Mouse (Mus musculus) urinary bladder, postnatal 36 days (tissue): ENCODE measurements around the gene Mitf.
A peak's percentile ranks its signal among the peaks of the same experiment; 100 is the strongest.

Experiments used
- DNase-seq, 2 experiments: peaks; one replicate each; pipeline ENCODE4 v3.0.0; 2022; ENCODE audit warnings: low spot score in 2 of 2, mixed read lengths in 1 of 2

Mitf gene

DNA sequence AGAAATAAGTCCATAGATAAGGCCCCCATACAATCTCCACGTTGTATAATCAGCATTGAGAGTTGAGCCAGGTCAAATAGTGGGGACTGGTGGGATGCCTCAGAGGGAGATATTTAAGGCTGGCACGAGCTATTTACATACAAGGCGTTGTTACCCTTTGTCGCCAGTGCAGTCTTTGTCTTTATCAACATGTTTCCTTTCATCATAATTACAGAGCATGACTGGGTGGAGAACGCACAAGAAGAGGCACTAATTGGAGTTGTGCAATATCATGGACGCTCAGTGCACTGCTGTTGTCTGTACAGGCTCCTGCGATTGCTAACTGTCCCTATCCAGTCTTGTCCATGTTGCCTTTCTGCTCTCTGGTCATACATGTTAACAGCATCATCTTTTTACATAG lies 15.0 kb downstream of the Mitf start:
- DNase-seq = no peak

DNA sequence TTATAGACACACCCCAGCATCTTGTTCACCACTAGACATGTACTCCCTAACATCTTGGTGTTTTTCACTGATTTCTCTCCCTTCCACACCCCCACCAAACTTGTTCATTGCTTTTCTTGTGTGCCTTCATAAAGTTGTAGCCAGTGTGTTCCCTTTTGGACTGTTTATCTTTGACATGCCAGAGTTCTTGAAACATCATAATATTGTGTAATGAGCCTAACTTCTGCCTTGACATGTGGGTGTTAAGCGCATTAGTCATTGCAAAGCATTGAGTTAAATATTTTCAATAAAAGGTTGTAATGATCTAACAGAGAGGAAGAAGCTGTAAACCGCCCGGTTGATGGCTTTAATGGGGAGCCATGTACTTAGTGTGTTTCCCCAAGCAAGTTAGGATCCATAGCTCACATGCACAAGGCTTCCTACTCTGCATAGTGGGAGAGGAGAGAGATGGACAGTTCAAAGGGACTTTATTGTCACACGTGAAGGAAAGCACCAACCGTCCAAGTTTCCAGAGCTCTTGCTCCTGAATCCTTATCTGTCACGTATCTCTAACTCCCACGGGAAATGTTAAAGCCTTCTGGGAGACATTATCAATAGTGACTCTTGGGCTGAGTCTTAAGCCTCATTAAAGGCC lies 19.9 kb downstream of the Mitf start:
- DNase-seq = no peak

DNA sequence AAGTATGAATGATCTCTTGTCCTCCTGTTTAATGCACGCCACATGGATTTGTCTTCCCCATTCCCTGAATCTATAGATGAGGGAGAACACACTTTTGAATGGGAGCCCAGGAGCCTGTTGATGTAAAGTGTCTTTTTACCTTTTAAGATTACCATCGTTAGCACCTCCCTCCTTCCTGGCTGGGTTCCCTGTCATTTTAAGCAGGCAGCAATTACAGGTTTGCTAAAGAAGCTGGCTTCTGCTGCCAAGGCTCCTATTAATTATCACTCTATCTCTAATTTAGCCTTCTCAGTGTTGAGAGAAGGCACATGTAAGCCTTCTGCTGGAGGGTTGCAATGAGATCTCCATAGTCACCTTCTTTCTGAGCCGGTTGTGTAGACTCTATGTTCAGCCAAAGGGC lies 21.2 kb downstream of the Mitf start:
- no peak for DNase-seq

DNA sequence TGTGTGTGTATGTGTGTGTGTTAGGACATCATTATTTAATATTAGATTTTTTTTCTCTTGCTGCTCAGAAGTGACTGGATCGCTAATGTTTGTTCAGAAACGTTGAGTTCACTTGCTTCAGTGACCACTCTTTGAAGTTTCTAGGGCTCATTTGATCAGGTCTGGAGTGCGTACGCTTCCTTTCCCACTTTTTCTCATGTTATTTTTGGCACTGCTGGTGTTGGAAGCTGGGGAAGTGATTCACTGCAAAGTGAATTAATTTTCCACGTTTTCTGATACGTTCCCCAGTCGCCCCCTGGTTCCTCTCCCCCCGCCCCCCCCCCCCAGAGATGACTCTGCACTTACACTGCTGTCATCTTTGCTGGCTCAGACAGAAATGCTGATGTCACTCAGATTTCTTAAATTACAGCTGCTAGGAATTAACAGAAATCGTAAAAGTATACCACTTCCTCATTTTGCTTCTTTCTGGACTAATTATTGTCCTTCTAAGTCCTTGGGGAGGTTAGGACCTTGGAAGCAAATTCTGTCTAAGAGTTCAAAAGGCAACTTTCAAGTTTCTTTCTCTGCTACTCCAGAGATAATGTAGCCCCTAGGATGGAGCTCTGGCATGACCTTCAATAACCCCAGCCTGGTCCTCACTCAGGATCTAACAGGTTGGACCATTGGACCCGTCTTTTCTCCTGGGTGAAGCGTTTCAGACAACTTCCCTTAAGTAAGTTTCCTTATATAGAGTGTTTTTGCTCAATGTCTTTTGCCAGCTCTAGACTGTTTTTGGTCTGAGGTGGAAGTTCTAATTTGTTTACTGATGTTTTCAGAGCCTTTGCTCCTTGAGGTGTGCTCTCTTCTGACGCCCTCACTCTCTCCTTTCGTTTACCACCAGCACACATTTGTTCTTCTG lies 22.2 kb downstream of the Mitf start:
- DNase-seq = no peak

DNA sequence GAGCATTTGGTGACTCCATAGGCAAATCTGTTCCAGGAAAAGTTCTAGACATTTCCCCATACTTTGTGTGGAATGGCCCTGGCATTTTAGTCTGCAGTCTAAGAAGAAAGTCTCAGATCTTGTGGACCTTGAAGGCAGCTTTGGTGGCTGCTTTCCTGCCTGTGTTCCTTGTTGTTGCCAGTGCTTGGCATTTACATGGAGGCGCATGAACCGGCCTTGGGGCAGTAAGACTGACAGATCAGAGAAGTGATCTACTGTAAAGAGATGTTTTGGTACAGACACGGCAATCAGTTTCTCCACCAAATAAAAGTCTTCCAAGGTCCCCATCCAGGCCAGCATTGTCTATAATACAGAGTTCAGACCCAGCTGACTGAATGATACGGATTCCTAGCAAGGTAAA lies 25.6 kb downstream of the Mitf start:
- no peak for DNase-seq

DNA sequence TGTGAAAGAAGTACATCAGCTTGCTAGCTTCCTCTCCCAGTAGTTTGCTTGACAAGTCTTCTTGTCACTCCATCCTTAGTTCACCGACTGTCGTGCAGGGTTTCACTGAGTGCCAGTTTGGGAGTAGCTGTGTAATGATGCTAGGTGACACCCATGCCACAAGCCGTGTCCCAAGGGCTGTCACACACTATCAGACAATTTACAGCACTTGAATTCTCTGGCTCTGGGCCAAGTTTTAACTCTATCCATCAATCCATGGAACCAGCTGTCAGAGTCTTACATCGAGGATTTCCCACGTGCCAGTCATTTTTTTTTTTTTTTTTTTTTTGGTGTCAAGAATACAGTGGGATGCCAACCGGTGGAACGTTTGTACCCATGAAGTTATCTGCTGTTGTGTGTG lies 29.3 kb downstream of the Mitf start:
- no peak for DNase-seq

DNA sequence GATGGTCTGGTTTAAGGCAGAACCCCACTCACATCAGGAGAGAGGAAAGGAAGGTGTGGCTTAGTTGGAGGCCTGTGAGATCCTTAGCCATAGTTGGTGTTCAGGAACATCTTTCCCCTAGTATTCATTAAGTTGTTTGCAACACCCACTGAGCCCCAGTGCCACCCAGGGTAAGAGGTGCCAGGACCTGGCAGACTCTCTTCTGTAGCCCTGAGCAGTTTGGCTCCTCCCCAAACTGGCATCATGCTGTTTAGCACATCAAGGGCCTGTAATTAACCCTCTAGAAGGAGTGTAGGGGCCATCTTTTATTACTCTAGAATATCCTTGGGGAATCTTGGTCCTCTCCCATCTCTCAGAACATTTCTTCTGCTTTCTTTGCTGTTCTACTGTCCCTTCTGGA lies 30.9 kb downstream of the Mitf start:
- no peak for DNase-seq

DNA sequence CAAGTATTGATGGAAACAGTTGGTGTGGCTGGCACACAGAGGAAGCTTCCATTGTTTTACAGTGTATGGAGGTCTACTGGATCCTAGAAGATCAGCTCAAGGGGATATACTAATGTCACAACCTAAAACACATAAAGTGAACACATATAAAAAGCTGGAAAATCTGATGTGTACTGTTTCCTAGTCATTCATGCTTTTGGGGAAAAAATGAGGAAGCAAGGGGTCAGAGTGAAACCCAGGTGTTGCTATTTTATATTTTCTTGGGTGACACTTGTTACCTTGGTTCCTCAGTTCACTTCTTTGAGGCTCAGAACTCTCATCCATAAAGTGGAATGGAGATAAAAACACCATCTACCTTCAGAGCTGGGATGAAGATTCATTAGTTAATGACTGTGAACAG lies 32.7 kb downstream of the Mitf start:
- DNase-seq = no peak

DNA sequence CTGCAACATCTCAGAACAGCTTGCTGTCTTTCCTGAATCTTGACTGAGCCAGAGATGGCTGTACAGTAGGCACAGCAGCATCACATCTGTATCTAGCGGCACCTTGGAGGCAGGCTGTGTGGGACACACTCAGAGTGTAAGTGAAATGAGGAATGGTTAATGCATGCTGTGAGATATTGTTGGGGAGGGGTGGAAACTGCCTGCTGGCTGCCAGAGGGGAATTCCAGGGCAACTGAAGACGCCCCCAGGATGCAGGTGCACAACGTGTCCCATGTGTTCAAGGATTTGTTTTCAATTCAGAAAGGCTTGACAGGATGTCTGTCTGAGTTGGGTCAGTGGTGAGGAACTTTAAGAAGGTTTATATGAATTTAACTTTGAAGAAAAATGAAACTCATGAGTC lies 37.3 kb downstream of the Mitf start:
- no peak for DNase-seq

DNA sequence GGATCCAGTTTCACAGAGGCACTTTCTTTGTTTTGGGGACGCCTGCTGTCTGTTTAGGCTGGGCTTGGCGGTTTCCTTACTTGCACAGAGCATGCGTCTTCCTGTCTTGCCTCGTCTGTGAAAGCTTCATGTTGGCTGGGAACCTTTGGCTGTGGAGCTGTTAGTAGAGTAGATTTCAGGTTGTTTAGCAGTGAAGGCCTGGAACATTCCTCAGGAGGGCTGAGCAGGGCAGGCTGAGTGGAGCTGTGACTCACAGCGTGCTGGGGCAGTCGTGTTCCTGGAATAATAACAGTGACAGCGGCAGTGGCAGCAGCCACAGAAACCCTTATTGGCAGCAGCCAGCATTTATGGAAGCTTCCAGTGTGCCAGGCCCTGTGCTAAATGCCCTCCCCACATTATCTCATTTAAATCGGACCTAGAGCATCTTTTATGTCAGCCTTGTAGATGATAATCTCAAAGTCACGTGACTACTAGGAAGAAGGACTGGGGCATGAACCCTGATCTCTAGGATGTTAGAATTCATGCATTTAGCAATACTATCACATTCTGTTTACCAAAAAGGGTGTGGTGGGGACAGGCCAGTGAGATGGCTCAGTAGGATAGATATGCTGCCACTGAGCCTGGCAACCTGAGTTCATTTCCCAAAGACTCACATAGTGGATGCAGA lies 41.5 kb downstream of the Mitf start:
- DNase-seq = peak; percentile 13 to 39

DNA sequence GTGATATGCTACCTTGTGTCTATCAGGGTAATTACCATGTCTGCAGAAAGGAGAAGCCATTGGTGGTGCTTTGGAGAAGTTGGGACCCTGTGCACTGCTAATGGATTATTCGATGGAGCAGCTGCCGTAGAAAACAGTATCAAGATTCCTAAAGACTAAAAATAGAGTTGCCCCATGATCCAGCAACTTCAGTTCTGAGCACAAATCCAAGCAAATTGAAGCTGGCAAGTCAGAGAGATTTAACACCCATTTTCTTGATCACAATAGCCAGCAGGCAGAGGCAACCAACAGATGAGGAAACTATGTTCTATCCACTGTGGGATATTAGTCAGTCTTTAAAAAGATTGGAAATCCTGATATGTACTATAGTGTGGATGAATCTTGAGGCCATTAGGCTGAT lies 47.4 kb downstream of the Mitf start:
- no peak for DNase-seq

DNA sequence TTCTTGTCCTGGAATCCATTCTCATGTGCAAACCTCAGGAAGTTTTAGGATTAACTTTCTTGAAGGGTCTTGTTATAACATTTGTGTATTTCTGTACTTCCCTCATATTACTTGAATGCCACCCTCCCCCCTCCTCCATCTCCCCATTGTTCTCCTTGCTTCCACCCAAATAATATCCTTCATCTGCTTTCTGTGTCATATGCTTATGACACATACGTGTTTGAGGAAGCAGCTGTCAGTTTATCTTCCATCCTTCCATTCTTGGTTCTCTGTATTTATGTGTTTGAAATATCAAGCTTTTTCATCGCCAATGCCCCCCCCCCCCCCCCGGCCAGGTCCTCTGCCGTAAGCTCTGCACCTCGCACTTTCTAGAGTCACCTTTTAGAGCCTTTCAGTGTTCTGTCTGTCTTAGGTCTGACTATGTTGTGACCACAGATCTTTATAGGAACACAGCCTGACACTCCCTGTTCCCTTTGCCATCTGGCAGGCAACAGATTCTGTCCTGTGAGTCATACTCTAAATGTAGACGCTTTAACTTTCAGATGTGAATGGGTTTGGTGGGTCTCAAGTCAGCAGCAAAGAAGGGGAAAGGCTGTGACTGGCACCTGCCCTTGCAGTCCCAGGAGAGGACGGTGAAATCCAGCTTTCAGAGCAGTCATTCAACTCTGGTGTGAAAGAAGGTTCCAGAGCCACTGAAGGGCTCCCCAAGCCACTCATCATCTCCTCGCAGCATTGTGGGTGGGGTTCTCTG lies 48.7 kb downstream of the Mitf start:
- DNase-seq = peak in 1 of 2 experiments; percentile 13

DNA sequence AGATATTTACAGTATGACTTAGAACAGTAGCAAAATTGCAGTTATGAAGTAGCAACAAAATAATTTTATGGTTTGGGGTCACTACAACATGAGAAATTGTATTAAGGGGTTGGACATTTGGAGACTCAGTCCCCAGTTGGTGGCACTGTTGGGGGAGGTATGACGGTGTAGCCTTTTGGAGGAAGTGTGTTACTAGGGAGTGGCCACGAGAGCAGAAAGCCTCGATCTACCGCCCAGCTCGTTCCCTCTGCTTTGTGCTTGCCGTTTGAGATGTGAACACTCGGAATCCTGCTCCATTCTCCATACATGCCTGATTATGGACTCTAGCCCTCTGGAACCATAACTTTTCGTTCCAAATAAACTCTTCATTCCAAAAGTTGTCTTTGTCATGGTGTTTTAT lies 49.6 kb downstream of the Mitf start:
- DNase-seq = no peak

DNA sequence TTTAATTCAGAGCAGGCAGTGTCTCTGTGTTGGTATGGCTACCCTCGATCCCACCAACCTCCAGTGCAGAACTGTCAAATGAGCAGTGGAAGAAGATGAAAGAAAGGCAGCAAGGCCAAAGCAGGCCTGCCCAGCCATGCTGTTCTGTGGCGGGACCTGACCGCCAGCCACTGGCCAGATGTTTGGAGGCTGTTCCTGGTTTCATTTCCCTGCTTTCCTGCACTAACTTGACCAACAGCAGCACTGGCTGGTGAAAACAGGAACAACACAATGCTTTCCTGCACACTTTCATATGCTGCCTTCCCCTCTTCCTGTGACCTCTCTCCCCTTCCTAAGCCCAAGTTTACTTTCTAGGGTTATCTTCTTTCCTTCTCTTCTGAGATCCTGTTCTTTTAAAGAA lies 50.8 kb downstream of the Mitf start:
- peak in 1 of 2 experiments; percentile 34 for DNase-seq

DNA sequence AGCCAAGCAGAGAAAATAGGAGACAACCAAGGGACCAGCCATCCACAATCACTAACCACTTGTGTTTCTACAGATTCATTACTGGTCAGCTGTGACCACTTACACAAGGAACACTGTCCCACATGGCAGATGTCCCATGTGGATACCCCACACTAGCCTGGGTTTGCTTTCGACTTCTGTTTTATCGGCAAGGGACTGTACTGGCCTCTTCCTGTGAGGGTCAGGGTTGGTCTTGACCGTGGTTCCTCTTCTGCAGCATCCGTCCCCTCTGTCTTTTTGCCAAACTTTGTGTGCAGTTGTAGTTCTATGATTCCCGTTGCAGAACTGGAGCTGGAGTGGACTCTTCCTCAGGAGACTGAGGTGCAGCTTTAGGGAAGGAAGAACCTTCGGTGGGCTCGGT lies 59.7 kb downstream of the Mitf start:
- no peak for DNase-seq

DNA sequence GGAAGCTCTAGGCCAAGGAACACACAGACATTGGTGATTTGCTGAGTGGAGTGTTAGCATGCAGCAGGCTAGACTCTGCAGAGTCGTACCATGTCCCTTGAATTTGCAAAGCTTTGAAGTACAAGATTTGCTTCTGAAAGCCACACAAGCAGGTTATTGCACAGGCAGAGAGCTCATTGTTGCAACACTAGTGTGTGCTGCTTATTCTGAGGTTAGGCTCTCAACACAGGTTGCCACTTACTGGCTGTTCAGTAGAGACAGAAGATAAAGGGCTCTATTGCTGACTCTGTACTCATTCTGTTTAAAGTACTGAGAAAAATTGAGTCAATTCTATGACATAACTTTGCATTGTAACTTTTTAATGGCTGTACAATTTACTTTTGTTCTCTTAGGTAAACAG lies 61.2 kb downstream of the Mitf start:
- DNase-seq = no peak

DNA sequence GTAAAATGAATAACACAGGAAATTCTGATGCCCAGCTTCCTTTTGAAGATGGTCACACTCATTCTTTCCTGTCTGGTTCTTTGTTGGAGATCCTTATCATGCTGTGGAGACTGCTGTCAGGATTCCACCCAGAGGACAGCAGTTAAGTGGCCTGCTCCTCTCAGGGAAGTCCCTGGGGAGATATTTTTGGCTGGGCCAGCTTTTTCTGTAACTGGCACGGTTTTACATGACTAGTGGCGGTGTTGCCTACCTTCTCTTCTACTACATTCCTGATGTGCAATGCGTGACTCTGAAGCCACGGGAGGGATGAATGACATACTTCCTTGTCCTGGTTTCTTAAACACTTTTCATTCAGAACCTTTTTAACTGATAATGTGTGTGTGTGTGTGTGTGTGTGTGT lies 63.1 kb downstream of the Mitf start:
- no peak for DNase-seq

DNA sequence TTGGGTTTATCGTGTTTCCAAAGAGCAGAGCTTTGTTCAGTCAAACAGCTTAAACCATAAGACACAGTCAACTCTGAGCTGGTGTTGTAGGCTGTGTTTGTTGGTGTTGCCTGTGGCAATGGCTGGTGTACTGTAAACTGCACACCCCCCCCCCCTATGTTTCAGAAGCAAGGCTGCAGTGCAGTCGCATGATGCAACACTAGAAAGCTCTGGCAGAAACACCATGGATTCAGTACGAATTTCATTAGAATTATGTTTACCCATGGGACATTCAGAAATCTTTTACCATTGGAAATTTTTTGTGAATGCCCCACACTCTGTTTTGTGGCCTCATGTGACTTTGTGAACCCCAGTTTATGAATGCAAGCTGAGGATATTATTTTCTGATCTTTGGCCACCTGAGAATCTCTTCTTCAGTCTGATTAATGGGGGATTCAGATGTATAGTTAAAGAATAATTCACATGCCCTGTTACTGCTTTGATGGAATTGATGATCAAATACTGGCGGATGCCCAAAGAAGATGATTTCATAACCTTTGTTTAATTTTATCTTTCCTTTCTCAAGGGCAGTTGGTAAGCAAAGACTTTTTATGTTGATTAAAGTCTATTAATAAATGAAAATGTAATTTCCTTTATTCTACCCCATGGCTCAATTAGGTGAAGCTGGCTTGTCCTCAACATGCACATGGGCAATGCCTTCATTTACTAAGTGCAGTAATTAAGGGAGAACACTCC lies 64.6 kb downstream of the Mitf start:
- DNase-seq = no peak

DNA sequence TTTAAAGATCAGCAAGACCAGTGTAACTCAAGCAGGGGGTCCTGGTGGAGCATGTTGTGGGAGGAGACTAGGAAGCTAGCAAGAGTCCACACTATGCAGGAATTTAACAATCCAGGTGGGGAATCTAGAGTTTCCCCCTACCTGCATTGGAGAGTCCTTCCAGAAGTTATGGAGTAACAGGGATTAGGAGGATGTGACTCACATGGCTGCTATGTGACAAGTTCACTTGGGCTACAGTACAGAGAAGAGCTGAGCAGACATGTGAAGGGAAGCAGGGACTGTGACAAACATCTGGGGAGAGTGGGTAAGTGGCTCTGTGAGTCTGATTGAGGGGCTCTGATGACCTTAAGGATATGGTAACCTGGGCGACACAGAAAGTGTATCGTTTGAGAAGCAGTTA lies 66.2 kb downstream of the Mitf start:
- no peak for DNase-seq

DNA sequence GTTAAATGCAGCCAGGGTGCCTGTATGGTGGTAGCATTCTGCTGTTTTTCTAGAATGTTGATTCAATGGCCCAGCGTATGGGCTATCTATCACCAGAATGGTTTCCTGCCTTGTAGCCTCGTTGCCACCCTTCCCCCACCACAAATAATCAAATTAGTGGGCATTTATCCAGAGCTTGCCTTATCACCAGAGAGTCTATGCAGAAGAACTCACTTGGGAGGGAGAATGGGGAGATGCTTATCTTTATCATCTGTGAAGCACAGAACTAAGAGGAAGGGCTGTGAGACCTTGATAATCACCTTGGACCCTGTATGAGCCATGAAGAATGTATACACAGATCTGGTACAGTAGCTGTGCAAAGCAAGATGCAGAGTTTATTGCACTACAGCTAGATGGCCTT lies 70.1 kb downstream of the Mitf start:
- DNase-seq = no peak

DNA sequence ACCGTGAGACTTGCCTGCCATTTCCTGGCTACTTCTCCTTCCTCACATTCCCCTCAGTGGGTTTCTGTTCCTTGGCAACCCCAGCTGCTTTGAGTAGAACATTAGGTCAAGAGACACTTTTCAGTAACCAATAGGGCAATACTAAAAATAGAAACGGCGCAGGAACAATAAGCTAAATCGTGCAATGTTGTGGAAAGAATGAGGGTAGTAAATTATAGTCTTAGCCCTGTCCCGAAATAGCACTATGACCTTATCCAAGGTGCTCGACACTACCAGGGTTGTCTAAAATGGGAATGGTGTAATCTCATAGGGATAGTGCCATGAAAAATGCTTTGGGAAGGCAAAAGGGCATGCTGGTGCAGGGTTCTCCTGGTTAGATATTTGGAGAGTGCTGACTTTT lies 70.6 kb downstream of the Mitf start:
- DNase-seq = no peak

DNA sequence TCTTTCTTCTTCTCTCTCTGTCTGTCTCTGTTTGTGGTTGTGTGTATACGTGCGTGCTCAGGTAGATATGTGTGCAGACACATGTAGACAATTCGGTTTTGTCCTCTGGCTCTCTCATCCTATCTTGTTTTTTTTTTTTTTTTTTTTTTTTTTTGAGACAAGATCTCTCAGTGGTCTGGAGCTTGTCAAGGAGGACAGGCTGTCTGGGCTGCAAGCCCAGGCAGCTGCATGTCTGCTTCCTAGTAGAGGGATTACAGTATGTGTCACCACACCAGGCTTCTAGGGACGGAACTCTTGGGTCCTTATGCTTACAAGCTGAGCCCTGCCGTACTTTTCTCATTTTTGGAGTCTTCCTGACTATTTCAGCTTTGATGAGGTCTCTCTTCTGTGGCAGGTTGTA lies 73.5 kb downstream of the Mitf start:
- no peak for DNase-seq
